Mouse (Mus musculus): ENCODE data around the gene 9130213A22Rik. TPM values are rescaled to one million over a fixed set of nuclear protein-coding genes. Genes with fewer than 3 reads are reported as not detected.
"Not testable (repeated sequence)": the region's sequence is repeated elsewhere in the genome, so short reads cannot be mapped to it uniquely, and the experiment has no call there.

The 9130213A22Rik gene
- polyA plus RNA-seq, 1 experiment from 2014 or later, result 0.36 TPM

DNA sequence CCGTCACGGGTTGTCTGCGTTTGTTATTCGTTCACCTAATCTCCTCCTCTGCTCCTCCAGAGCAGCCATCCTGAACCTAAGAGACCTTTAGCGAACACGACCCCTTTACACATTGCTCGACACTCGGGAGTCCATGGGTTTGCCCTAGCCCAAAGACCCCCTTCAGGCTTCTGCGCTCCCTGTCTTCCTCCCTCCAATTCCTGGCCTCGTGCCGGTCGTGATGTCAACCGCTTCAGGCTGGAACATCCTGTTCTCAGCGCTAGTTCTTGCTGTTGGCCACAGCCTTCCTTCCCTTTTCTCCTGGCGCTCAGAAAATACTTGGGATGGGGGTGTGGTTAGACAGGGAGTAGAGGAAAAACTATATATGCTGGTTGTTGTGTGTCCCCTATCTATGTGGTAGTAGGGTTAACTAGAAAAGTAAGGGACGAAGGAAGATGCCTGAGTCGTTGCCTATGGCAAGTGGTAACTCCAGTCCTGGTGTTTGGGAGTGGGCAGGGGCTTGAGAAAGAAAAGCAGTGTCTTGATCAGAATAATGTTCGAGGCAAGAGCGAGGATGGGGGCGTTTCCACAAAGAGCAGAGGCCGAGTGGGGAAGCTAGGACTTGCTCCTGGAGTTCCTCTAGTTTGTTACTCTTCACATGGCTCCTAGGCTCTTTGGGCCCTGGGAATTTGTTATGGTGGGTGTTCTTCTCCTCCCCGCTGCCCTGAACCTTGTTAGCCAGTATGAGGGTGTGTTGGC is 23.0 kb downstream of the 9130213A22Rik start:
- WGBS, result under 1% methylated on average over 22 of the region's 22 CpGs
- Histone ChIP-seq H3K27me3 (ENCODE audit: control insufficient read depth, insufficient read depth, low read depth, low read length) (no peaks in the 10 kb centered on the region), H3K4me1 (replicated peaks; ENCODE audit: control insufficient read depth, insufficient read depth, low read length) (peaks cover 33% of the 10 kb centered on the region), H3K9ac (ENCODE audit: low read length) (peak overlapping the region; percentile 78), H3K27ac (ENCODE audit: low read length) (peak overlapping the region; percentile 98), H3K4me2 (ENCODE audit: low read depth, low read length) (peak overlapping the region; percentile 96), H3K9me3 (ENCODE audit: control insufficient read depth, low read length) (no peaks in the 10 kb centered on the region), H3K4me3 (ENCODE audit: low read length) (peak overlapping the region; percentile 68), H3K36me3 (ENCODE audit: control insufficient read depth, insufficient read depth, low read length) (peaks cover 36% of the 10 kb centered on the region)
- no peak for ATAC-seq (ENCODE audit: low read depth)

DNA sequence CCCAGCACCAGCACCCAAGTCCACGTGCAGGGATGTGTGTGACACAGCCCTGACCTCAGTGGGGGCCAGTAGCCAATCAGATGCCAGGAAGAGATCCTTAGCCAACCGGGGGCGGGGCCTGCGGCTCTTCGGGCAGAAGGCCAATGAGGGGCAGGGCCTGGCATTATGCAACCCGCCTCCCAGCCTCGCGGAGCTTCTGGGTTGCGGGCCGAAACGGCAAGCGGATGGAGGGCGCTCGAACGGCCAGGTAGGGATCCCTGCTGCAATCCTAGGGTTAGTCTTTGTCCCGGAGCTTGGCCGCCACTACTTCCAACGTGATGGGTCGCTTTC is 23.7 kb downstream of the 9130213A22Rik start:
- H3K4me1 ChIP-seq (replicated peaks; ENCODE audit: control insufficient read depth, insufficient read depth, low read length), result peaks cover 38% of the 10 kb centered on the region
- H3K36me3 ChIP-seq (ENCODE audit: control insufficient read depth, insufficient read depth, low read length), result peaks cover 30% of the 10 kb centered on the region
- ATAC-seq (ENCODE audit: low read depth), result peak; percentile 15; the same call in 1 of the 2 replicates

DNA sequence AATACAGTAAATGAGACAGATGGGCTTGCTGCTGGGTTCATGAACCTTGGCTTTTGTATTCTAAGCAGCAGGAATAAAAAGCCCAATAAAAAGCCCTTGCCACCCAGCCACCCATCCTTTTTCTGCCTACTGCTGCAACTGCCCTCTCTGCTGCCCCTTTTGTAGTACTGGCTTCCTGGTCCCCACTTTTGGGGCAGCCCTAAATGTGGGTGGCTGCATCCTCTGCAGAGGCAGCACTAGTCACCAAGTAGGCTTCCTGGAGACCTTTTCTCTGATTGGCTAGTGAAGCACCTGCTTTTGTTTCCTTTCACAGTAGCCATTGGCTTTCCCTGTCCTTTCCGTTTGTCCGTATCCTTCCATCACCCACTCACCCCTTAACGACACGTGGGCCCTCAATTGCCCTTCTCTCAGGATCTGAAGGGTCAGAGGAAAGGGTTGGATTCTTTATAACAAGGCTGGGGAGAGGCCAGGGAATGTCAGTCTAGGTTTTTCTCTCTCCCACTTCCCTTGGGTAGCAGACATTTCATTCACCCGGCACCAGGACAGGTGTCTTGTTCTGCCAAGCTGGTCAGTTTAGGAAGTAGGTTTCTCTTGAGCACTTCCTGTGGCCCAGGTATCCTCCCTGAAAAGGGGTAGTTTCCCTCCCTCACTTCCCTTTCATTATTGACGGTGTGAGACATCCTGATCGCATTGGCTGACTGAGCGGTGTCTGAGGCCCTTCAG is 24.2 kb downstream of the 9130213A22Rik start:
- no peak for ATAC-seq (ENCODE audit: low read depth)
- Histone ChIP-seq H3K4me3 (ENCODE audit: low read length) (peak overlapping the region; percentile 68), H3K36me3 (ENCODE audit: control insufficient read depth, insufficient read depth, low read length) (peaks cover 25% of the 10 kb centered on the region), H3K4me1 (replicated peaks; ENCODE audit: control insufficient read depth, insufficient read depth, low read length) (peaks cover 38% of the 10 kb centered on the region), H3K27ac (ENCODE audit: low read length) (peak overlapping the region; percentile 98), H3K9me3 (ENCODE audit: control insufficient read depth, low read length) (no peaks in the 10 kb centered on the region), H3K27me3 (ENCODE audit: control insufficient read depth, insufficient read depth, low read depth, low read length) (no peaks in the 10 kb centered on the region), H3K4me2 (ENCODE audit: low read depth, low read length) (peak overlapping the region; percentile 96), H3K9ac (ENCODE audit: low read length) (peak overlapping the region; percentile 78)
- 14% methylated on average over 8 of the region's 8 CpGs for WGBS

More for the DNA sequence above, 23.7 kb downstream of the 9130213A22Rik start:
- Histone ChIP-seq H3K4me2 (ENCODE audit: low read depth, low read length) (peak overlapping the region; percentile 96), H3K9ac (ENCODE audit: low read length) (peak overlapping the region; percentile 78), H3K4me3 (ENCODE audit: low read length) (peak overlapping the region; percentile 68), H3K9me3 (ENCODE audit: control insufficient read depth, low read length) (no peaks in the 10 kb centered on the region), H3K27ac (ENCODE audit: low read length) (peak overlapping the region; percentile 98), H3K27me3 (ENCODE audit: control insufficient read depth, insufficient read depth, low read depth, low read length) (no peaks in the 10 kb centered on the region)
- under 1% methylated on average over 19 of the region's 19 CpGs for WGBS

DNA sequence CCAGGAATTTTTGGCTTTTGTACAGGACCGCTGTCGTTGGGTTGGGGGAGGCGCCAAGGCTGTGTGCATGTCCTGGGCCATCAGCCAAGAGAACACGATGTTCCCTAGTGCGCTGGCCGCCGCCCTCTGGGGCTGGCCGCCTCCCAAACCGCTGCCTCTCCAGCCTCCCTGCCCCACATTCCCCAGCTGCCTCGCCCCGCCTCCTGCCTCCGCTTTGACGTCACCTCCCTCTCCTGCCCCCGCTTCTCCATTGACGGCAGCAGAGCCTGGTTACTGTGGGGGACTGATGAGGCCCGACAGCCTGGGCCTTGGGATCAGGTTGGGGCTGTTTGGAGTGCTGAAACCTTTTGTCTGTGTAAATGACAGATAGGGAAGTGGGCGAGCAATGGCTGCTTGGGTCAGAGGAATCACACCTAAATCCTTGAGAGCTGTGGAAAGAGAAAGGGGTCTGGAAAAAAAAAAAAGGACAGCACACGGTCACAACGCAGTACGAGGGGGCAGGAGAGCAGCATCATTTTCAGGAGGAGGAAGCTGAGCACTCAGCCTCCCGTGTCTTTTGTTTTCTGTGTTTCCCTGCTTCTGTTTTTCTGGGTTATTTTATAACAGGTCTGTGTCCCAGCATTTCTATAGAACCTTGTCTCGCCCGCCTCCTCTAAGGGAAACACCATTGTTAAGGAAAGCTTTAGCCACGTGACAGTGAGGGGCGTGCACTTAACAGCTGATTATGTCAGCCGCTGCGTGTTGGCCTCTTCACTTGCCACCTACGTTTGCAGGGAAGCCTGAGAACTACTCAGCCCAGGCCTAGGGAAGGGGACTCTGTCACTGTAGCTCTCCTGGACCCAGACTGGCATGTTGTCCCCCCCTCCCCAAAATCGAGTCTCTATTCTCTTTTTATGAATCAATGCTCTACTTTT is 25.1 kb downstream of the 9130213A22Rik start:
- Histone ChIP-seq H3K27me3 (ENCODE audit: control insufficient read depth, insufficient read depth, low read depth, low read length) (no peaks in the 10 kb centered on the region), H3K9ac (ENCODE audit: low read length) (peak overlapping the region; percentile 86), H3K27ac (ENCODE audit: low read length) (peak overlapping the region; percentile 98), H3K4me1 (replicated peaks; ENCODE audit: control insufficient read depth, insufficient read depth, low read length) (peaks cover 38% of the 10 kb centered on the region), H3K36me3 (ENCODE audit: control insufficient read depth, insufficient read depth, low read length) (peaks cover 20% of the 10 kb centered on the region), H3K4me3 (ENCODE audit: low read length) (peak overlapping the region; percentile 68), H3K9me3 (ENCODE audit: control insufficient read depth, low read length) (no peaks in the 10 kb centered on the region), H3K4me2 (ENCODE audit: low read depth, low read length) (peak overlapping the region; percentile 96)
- WGBS, result 1% methylated on average over 29 of the region's 29 CpGs
- peak; percentile 59 for ATAC-seq (ENCODE audit: low read depth)

DNA sequence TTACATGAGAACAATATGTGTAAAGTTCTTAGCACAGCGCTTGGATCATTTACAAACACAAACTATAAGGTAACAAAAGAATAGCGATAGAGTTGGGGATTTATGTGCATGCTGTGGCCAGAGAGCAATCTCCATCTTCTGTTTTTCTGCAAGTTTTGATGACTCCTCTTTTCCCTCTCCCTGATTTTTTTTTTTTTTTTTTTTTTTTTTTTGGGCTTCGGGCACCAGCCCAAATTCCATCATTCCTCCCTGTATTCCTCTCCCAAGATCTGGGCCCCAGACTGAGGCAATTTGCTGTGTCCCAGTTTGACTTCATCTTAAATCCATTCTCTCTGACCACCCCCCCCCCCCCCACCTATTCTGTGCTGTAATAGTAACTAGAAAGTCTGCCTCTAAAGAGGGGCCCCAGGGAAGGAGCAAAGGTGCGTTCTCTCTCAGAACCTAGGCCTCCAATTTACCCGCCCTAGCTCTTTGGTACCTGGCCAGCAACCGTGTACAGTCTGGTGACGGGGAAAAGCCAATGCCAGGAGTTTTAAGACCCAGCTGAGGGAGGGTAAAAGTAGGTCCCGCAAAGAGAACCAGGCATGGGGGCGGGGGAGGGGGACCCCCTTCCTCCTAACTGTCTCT is 25.9 kb downstream of the 9130213A22Rik start:
- ATAC-seq (ENCODE audit: low read depth), result no peak; the same call in 1 of the 2 replicates
- peak overlapping the region; percentile 86 for H3K9ac ChIP-seq (ENCODE audit: low read length)
- peaks cover 38% of the 10 kb centered on the region for H3K4me1 ChIP-seq (replicated peaks; ENCODE audit: control insufficient read depth, insufficient read depth, low read length)
- H3K27ac ChIP-seq (ENCODE audit: low read length), result peak overlapping the region; percentile 98
- H3K9me3 ChIP-seq (ENCODE audit: control insufficient read depth, low read length), result no peaks in the 10 kb centered on the region
- peaks cover 12% of the 10 kb centered on the region for H3K36me3 ChIP-seq (ENCODE audit: control insufficient read depth, insufficient read depth, low read length)
- H3K4me2 ChIP-seq (ENCODE audit: low read depth, low read length), result peak overlapping the region; percentile 96
- H3K4me3 ChIP-seq (ENCODE audit: low read length), result peak overlapping the region; percentile 68
- 5% methylated on average over 9 of the region's 9 CpGs for WGBS
- H3K27me3 ChIP-seq (ENCODE audit: control insufficient read depth, insufficient read depth, low read depth, low read length), result no peaks in the 10 kb centered on the region

DNA sequence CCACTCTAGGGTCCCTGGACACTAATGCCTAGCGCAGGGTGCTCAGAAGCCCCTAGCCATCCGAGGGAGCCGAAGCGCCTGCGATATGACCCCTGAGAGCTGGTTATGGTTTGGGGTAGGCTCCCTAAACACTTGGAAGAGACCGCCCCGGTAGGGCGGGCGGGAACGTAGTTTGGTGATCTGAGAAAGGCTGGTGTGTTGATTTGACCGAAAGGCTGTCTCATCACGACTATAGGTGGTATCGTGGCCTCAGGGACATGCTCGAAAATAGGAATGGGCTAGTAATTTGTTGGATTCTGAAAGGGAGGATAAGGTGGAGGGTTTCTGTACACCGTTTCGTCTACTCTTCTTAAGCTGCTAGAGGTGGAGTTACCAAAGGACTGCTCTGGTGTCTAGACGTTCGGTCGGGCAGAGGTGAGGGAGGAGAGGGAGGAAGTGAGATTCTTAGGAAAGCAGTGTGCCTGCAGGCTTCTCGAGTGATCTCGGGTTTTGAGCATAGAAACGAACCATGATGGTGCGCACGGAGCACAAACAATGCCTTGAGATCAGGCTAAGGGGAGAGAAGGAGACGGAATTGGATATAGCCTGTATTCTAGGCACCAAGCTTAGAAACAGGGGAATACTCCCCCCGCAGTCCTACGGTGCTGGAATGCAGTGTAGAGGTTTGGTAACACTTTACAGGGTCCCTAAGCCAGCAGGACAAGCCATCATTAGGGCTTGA is 26.7 kb downstream of the 9130213A22Rik start:
- Histone ChIP-seq H3K4me2 (ENCODE audit: low read depth, low read length) (peak overlapping the region; percentile 96), H3K9ac (ENCODE audit: low read length) (peak overlapping the region; percentile 86), H3K4me3 (ENCODE audit: low read length) (peak overlapping the region; percentile 68), H3K9me3 (ENCODE audit: control insufficient read depth, low read length) (no peaks in the 10 kb centered on the region), H3K4me1 (replicated peaks; ENCODE audit: control insufficient read depth, insufficient read depth, low read length) (peaks cover 36% of the 10 kb centered on the region), H3K36me3 (ENCODE audit: control insufficient read depth, insufficient read depth, low read length) (peaks cover 7% of the 10 kb centered on the region), H3K27me3 (ENCODE audit: control insufficient read depth, insufficient read depth, low read depth, low read length) (no peaks in the 10 kb centered on the region), H3K27ac (ENCODE audit: low read length) (peak overlapping the region; percentile 98)
- ATAC-seq (ENCODE audit: low read depth), result no peak
- WGBS, result 2% methylated on average over 27 of the region's 27 CpGs

DNA sequence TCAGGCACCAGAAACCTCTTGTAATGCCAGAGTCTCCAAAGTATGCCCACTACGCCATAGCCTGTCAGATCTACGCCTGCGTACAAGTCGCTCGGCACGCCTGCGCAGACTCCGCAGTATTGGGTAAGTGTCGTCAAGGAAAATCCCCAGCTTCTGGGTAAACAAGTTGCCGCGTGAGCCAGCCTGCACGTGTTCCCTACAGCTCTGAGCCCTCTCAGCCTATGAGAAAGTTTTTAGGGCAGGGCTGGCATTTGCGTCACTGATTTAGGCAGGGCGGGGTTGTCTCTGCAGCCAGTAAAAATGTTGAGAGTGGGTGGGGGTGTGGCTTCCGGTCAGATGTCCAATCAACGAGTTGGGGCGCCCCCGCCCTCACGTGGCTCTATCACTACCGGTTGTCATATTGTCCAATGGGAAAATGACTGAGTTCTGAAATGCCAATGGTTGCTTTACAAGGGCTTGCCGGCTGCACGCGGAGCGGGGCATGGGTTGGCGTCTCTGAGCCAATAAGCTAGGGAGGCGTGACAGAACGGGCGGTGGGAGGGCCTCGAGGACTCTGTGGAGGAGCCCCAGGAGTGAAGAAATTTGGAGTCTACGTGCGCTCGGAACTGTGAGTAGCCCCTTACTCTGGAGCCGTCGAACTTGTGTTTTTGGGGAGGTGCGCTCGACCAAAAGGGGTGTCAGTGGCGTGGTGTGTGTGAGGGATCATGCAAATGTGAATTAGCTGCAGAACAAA is 27.5 kb downstream of the 9130213A22Rik start, which contains the start of gene Per1:
TSS of gene Per1 (plus strand) at position 521 of the 733 bp plus-strand sequence.
- H3K9ac ChIP-seq (ENCODE audit: low read length), result peak within 1 kb of the TSS; percentile 86
- WGBS, result under 1% methylated on average over 37 of the region's 37 CpGs
- H3K4me3 ChIP-seq (ENCODE audit: low read length), result peak within 1 kb of the TSS; percentile 68
- peaks cover 36% of the 10 kb centered on the region for H3K4me1 ChIP-seq (replicated peaks; ENCODE audit: control insufficient read depth, insufficient read depth, low read length)
- peak within 1 kb of the TSS; percentile 96 for H3K4me2 ChIP-seq (ENCODE audit: low read depth, low read length)
- no peaks in the 10 kb centered on the region for H3K27me3 ChIP-seq (ENCODE audit: control insufficient read depth, insufficient read depth, low read depth, low read length)
- peaks cover 8% of the 10 kb centered on the region; the same call in 1 of the 2 replicates for H3K36me3 ChIP-seq (ENCODE audit: control insufficient read depth, insufficient read depth, low read length)
- peak; percentile 86 for ATAC-seq (ENCODE audit: low read depth)
- peak within 1 kb of the TSS; percentile 98 for H3K27ac ChIP-seq (ENCODE audit: low read length)
- H3K9me3 ChIP-seq (ENCODE audit: control insufficient read depth, low read length), result no peaks in the 10 kb centered on the region

DNA sequence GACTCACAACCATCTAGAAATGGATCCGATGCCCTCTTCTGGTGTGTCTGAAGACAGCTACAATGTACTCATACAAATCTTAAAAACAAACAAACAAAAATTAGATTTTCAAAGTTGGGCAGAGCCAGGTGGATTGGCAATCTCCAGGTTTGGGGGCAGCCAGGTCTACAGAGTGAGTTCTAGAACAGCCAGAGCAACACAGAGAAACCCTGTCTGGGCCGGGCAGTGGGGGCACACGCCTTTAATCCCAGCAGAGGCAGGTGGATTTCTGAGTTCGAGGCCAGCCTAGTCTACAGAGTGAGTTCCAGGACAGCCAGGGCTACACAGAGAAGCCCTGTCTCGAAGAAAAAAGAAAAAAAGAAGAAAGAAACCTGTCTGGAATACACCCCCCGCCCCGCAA is 28.5 kb downstream of the 9130213A22Rik start:
- H3K9me3 ChIP-seq (ENCODE audit: control insufficient read depth, low read length); H3K36me3 ChIP-seq (ENCODE audit: control insufficient read depth, insufficient read depth, low read length); ATAC-seq (ENCODE audit: low read depth); H3K9ac ChIP-seq (ENCODE audit: low read length); H3K27me3 ChIP-seq (ENCODE audit: control insufficient read depth, insufficient read depth, low read depth, low read length); H3K4me3 ChIP-seq (ENCODE audit: low read length); H3K4me2 ChIP-seq (ENCODE audit: low read depth, low read length): not testable (repeated sequence)
- H3K27ac ChIP-seq (ENCODE audit: low read length), result peak overlapping the region; percentile 98
- peaks cover 34% of the 10 kb centered on the region for H3K4me1 ChIP-seq (replicated peaks; ENCODE audit: control insufficient read depth, insufficient read depth, low read length)
- WGBS, result 84% methylated on average over 7 of the region's 7 CpGs
